Mouse (Mus musculus) c-Kit-negative CD71-positive TER-119-positive erythroid progenitor cells, embryonic 14.5 days (primary cell): ENCODE data around the gene Pla2g4a.
A peak's percentile ranks its signal among the peaks of the same experiment; 100 is the strongest.

ENCODE experiments used
- DNase-seq: peaks from one replicate; pipeline ENCODE4 v3.0.0-alpha.2; 2013; ENCODE audit warnings: low read depth, low spot score

Pla2g4a gene

GRCm38 (mm10) chr1:149960734-149961424 lies at the start of gene Pla2g4a:
Gene Pla2g4a (minus strand): TSS chr1:149961290.
- peak; percentile 20 for DNase-seq

DNA sequence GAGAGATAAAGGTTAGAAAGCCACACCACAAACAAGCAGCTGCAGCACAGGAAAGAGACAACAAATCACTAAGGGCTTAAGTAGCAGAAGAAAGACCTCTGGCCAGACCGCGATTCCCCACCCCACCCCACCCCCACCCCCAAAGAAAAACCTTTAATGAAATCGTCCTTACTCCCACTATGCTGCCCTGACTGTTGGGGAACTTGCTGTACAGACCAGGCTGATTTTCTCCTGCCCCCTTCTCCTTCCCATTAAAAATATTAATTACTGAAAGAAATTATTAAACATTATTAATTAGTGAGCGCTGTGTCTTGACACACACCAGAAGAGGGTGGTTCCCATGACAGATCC lies 49.5 kb upstream of the Pla2g4a start:
- DNase-seq, result no peak

DNA sequence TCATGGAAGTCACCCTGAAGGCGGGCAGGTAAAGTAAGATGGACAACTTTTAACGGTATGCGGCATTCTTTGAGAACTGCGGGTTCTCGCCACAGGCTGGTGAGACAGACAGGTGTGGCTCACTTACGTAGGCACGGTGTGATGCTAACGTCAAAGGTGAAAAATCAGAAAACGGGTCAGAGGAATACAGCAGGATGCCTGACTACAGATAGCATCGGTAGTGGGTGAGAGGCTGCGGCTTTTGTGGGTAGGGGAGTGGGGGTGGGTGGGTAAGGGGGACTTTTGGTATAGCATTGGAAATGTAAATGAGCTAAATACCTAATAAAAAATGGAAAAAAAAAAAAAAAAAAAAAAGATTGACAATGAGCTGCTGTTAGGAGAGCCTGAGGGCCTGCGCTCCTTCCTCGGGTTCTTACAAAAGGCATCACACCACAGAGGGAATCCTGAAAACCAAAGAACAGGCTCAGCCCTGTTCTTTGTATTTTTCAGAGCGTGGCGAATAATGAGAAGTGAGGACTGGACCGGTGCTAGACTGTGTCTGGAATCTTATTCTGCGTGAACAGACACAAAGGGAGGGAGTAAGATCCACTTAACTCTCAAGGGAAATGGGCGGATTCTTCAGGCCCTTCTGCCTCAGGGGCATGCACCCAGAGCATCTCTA lies 49.0 kb upstream of the Pla2g4a start:
- DNase-seq, result no peak

- DNase-seq, result no peak
These were observed 48.0 kb upstream of the Pla2g4a start for GRCm38 (mm10) chr1:150009134-150009533.

GRCm38 (mm10) chr1:149975626-149976025 lies 14.5 kb upstream of the Pla2g4a start:
- DNase-seq, result no peak

GRCm38 (mm10) chr1:149965826-149966225 lies 4.7 kb upstream of the Pla2g4a start:
- DNase-seq, result no peak

DNA sequence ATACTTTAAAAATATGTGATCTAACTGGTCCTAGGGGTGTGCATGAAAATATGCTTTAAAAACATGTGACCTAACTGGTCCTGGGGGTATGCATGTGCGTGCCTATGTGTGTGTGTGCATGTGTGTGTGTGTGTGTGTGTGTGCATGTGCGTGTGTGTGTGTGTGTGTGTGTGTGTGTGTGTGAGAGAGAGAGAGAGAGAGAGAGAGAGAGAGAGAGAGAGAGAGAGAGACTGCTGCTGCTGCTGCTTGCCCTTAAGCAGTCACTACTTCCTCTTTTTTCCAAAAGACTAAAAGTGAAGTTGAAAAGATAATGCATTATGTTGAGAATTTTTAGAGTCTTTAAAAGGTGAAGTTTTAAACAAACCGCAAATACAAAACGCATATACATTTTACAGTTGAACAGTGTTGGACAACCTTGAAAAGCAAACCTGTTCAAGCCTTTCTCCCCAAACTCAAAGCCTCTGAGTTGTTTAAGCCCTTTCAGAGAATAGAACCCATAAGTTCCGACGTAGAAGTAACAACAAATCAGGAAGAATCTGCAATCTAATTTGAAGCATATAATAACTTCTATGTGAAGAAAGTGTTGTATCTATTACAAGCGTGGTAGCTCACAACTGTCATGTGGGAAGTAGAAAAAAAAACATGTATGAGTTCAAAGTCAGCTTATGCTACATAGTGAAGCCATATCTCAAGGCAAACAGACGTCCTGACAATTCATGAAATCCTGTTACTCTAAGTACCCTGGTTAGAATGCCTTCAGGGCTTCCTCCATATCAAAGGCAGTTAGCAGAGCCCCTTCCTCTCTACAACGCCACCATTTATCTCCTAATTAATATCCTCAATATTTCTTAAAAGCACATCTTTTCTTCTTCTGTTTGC lies 574 bp upstream of the Pla2g4a start:
- no peak for DNase-seq

DNA sequence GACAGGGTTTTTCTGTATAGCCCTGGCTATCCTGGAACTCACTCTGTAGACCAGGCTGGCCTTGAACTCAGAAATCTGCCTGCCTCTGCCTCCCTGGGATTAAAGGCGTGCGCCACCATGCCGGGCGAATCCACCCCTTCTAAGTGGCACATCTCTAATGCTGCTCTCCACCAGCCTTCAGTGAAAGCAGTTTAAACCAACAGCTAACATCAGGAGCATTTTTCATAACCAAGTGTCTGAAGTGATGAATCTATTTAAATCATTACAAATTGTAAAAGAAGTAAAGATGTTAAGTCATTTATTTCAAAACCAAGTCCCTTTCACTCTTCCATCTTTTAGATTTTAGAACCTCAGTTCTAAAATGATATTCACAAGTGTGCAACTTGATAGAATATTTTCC lies 839 bp downstream of the Pla2g4a start:
- DNase-seq, result no peak

DNA sequence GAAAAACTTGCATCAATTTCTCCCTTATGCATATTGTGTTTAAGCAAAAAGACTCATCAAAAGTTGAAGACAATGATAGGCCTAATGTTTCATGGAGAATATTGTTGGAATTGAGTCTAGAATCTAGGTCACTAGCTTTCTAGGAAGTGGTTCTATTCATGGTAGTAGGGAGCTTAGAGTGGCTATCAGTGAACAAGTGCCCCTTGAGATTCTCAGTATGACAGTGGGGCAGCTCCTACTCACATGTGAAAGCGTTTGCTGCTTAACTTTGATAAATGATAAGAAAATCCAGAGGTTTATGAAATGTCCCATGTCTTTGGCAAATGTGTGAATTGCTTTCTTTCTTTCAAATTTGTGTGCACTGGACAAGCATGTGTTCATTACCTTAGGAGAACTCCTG lies 2.0 kb downstream of the Pla2g4a start:
- no peak for DNase-seq

DNA sequence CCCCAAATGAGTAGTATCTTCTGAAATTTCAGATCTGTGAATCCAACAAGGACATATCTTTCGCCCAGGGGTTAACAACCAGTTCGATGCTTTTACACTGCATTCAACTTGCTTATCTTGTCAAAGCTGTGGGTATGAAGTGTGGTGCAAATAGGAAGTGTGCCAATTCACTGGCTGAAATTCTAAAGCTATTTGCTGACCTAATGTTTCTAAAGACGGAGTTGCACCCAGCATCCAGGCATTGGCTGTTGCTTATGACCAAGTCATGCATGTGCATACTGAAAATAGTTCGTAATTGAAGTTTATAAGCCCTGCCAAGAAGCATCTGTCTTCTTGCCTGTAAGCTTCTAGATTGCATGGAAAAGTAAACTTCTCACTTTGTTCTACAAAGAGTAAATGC lies 5.6 kb downstream of the Pla2g4a start:
- no peak for DNase-seq

DNA sequence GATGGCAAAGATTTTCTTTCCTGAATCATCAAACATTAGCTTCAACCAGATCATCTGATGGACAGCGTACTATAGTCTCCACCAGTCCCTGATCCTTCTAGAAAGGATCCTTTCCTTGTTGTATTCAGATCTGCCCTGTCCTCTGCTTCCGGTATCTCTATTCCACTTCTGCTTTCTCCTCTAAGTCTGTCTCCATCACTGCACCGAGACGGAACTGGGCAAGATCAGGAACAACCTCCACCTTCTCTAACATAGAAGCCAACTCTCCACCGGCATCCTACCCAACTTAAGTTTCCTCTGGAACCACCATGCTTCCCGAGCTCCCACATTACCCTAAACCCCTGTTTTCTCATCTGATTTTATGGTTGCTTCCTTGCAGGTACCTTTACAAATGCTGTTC lies 7.1 kb downstream of the Pla2g4a start:
- no peak for DNase-seq

DNA sequence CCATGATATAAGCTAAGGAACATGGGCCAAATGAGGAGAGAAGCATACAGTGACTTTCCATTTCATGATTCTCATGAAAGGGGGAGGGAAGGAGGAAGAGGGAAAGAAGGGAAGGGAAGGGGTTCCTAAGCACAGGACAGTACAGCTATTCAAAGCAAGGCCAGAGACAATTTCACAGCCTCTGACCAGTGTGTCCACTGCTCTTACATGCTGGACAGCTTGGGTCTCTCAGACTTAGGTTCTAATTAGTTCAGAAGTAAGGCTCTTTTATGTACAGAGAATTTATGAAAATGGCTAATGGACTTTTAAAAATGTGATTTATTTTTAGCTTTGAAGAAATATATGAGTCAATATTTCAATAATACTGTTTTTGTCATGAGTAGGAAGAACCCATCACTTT lies 9.0 kb downstream of the Pla2g4a start:
- no peak for DNase-seq

DNA sequence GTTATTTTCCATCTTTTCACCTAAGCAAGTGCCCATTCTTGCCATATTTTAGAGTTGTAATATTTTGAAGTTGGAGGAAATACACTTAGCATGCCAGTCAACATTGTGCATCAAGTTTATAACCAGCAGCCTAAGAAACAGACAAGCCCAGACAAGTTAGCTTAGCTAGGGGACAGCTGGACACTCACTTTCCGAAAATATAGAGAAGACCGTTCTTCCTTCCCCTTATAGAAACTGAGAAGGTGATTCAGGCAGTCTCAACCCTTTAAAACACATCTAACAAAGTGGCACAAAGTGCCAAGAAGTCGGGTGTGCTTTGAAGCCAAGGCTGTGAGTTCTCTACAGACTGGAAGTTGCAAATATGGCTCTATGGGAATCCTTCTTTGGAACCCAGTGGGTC lies 10.4 kb downstream of the Pla2g4a start:
- DNase-seq, result no peak

DNA sequence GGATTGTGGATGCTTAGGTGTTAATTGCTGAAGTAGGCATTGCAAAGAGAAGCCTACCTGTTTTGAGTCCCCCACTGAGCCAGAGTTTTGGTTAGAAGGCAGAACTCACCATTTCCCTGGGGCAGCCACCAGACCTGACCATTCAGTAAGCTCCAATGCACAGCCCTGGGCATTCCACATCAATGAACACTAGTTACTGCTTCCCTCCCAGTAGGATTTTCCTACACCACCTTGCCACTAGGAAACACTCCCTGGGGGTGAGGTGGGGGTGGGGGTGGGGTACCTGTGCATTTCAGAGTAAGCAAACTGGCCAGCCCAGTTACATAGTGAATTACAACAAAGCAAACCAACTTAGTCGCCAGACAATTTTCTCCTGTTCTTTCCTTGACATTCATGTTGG lies 10.8 kb downstream of the Pla2g4a start:
- DNase-seq, result no peak

GRCm38 (mm10) chr1:149949334-149949733 lies 11.8 kb downstream of the Pla2g4a start:
- no peak for DNase-seq

DNA sequence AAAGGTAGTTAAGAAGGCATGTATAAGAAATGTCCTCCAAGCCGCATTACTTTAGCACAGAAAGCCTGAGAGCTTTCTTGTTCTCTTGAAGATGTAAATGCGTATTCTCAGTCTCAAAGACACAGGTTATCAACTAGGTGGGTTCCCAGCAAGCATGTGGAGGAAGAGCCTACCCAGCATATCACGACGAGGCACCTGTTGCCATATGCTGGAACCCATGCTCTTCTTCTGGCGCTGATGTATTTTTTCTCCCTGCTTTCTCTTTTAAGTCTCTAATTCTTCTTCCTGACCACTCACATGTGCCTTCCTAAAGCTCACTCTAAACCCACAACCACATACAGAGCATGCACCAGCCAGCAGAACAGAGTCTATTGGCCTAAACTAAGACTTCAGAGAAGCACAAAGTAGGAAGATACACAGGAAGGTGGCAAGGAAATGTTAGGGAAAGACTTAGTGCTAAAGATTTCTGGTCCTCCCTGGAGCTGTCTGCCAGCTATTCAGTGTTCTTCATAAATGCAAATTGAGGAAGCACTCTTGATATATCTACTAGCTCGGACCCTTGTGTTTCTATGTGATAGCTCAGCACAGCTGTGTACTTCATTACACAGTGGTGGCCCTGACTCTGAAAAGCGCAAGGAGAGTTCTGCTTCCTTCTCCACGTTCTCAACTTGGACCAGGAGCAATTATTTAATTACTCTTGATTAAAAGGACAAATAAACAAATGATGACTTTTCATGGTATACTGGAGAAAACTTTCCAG lies 12.8 kb downstream of the Pla2g4a start:
- no peak for DNase-seq

DNA sequence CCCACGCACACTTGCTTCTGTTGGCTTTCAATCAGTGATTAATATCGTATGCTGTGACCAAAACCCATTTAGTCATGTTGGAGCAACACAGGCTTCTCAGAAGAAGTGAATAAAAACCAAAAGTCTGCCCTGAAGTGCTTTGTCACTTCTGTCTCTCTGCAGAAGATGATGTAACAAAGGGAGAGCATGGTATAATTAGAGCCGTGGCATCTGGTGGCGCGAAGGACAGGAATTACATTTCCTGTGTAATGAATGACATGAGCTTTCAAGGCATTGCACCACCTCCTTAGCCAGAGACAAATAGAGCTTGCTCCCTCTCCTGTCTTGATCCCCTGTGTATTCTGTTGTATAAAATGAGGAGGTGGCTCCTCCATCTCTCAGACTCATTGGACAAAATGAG lies 14.1 kb downstream of the Pla2g4a start:
- no peak for DNase-seq

- DNase-seq, result no peak
These were observed 14.7 kb downstream of the Pla2g4a start for GRCm38 (mm10) chr1:149946432-149946831.

GRCm38 (mm10) chr1:149943611-149944010 lies 17.5 kb downstream of the Pla2g4a start:
- no peak for DNase-seq

GRCm38 (mm10) chr1:149940301-149940700 lies 20.8 kb downstream of the Pla2g4a start:
- no peak for DNase-seq

DNA sequence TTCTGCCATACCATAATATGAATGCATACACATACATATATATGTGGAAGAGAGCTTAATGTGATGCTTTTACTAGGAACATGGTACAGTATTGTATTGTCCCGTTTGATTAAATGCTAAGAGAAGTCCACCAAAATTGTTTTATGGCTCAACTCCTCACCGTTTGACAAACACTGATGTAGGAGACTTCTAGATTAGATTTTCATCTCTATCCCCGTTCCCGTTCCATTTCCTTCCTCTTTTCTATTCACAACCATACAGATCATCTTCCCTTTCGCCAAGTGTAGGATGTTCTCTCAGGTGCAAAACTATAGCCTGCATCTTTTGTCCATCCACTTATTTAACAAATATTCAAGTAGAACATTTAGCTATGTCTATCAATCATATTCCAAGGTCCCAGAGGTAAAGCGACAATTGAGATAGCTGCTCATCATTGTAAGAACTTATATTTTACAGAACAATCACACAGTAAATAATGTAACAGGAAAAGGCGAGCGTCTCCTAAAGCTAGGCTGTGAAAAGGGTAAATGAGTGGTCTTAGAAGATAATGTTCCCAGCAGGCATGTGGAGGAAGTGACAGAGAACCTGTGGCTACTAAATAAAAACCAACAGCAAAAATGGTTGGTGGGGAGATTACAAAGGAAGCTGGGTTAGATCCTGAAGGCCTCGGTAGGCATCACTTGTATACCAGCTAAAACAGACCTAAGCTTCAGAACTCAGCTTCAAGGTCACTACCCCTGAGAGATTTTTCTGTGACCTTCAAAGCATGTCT lies 21.6 kb downstream of the Pla2g4a start:
- DNase-seq, result no peak
